Mouse (Mus musculus) stomach, embryonic 15.5 days (tissue): ENCODE results near the gene Themis. TPM values are rescaled to one million over a fixed set of nuclear protein-coding genes. Genes with fewer than 3 reads are reported as not detected.

Experiments
- ATAC-seq: fragments of 200-750 bp; cut with Nextera tagmentation; 2 replicates; pipeline ENCODE4 v1.8.0; 2017; ENCODE audit warnings: low read depth, moderate number of reproducible peaks, moderate TSS enrichment; ENCODE audit not compliant: insufficient read depth, low FRiP score
- H3K27ac ChIP-seq: fragments of 300-500 bp; sonication (generic); 2 replicates; pipeline ENCODE4 v1.5.1; 2015; ENCODE audit warnings: mild to moderate bottlenecking, inconsistent platforms
- H3K27me3 ChIP-seq: fragments of 300-500 bp; sonication (generic); replicated peaks from 2 replicates; pipeline ENCODE4 v1.6.1; 2015; ENCODE audit warnings: inconsistent platforms
- H3K36me3 ChIP-seq: fragments of 300-500 bp; sonication (generic); 2 replicates; pipeline ENCODE4 v1.6.1; 2015; ENCODE audit warnings: inconsistent platforms
- H3K4me1 ChIP-seq: fragments of 300-500 bp; sonication (generic); 2 replicates; pipeline ENCODE4 v1.6.1; 2015; ENCODE audit warnings: inconsistent platforms
- H3K4me2 ChIP-seq: fragments of 300-500 bp; sonication (generic); 2 replicates; pipeline ENCODE4 v1.6.1; 2015; ENCODE audit warnings: mild to moderate bottlenecking, inconsistent platforms
- H3K4me3 ChIP-seq: fragments of 300-500 bp; sonication (generic); replicated peaks from 2 replicates; pipeline ENCODE4 v1.5.1; 2015; ENCODE audit warnings: inconsistent platforms
- H3K9ac ChIP-seq: fragments of 300-500 bp; sonication (generic); 2 replicates; pipeline ENCODE4 v1.6.1; 2015; ENCODE audit warnings: inconsistent platforms
- H3K9me3 ChIP-seq: fragments of 300-500 bp; sonication (generic); 2 replicates; pipeline ENCODE4 v1.6.1; 2016; ENCODE audit warnings: inconsistent platforms
- WGBS: fragments of 180-500 bp; shearing (Covaris S2); methylation state at CpG from one replicate; pipeline ENCODE4 v1.1.7; 2015; 5-methylcytosine and 5-hydroxymethylcytosine counted together
- polyA plus RNA-seq: library from polyadenylated mRNA; unstranded; fragments of >200 nt; fragmentation: Nextera tagmentation; extraction: Ambion mirVana; gene quantifications from 2 replicates; pipeline ENCODE4 v1.2.1, GENCODE M21; 2015

Gene Themis
- polyA plus RNA-seq = 0.04 and 0.08 TPM in 2 replicates

DNA sequence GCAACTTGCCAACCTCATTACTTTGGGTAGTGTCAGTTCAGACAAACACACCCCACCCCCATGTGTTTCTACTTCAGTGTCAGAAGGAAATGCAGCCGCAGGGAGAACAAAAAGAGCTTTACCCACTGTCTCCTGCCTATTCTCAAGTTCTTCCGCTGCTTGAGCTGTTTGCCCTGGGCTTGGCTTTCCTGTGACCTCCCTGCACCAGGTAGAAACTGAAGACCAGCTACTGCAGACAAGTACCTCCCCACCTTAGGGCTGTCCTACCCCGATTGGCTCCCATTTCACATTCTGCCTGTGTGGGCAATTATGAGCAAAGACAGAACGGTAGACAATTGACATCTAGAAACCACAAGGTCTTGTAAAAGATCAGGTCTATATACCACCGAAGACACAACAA lies at the start of gene Themis:
TSS of gene Themis (plus strand) at position 100 of the 400 bp plus-strand sequence.
- Histone ChIP-seq H3K27ac (no peak within 1 kb of the TSS), H3K9me3 (no peaks in the 10 kb centered on the region), H3K4me1 (no peaks in the 10 kb centered on the region), H3K4me3 (no peak within 1 kb of the TSS), H3K9ac (no peak within 1 kb of the TSS), H3K4me2 (no peak within 1 kb of the TSS), H3K27me3 (no peaks in the 10 kb centered on the region), H3K36me3 (no peaks in the 10 kb centered on the region)
- WGBS = 53% methylated on average over 5 of the region's 5 CpGs
- ATAC-seq = no peak

DNA sequence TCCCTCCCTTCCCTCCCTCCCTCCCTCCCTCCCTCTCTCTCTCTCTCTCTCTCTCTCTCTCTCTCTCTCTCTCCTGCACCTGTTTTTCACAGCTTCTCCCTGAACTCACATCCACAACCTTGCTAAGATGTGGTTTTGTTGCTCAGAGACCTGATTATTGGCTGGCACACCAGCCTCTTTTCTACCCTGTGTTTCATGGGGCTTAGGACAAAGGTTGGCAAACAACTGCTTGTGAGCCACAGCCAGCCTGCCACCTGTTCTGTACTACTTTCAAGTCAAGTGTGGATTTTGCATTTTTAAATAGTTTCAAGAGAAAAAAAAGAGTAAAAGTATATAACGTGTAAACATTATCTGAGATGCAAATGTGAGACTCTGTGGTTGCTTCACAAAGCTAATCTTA lies 48.7 kb upstream of the Themis start:
- WGBS = 87% methylated on average over 1 of the region's 1 CpGs
- no peaks in the 10 kb centered on the region for H3K36me3 ChIP-seq
- no peaks in the 10 kb centered on the region for H3K27me3 ChIP-seq
- no peak overlapping the region for H3K4me2 ChIP-seq
- ATAC-seq = no peak
- H3K4me3 ChIP-seq = no peak overlapping the region
- no peak overlapping the region for H3K9ac ChIP-seq
- H3K9me3 ChIP-seq = no peaks in the 10 kb centered on the region
- no peak overlapping the region for H3K27ac ChIP-seq
- no peaks in the 10 kb centered on the region for H3K4me1 ChIP-seq

DNA sequence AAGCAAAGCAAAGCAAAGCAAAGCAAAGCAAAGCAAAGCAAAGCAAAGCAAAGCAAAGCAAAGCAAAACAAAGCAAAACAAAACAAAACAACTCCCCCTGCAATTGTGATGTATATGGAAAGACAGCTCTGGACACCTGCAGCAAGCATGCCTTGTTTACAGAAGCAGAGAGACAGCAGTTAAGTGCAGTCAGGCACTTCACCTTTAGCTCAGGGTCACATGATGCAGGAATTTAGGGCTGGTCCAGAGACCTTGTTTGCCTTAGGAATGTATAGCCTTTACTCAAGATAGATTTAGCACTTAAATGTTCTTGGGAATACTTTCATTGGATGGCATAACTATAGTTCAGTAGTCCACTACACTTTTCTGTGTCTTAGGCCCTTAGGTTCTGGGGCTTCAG lies 32.1 kb upstream of the Themis start:
- Histone ChIP-seq H3K4me3 (no peak overlapping the region), H3K9me3 (no peaks in the 10 kb centered on the region), H3K4me1 (no peaks in the 10 kb centered on the region), H3K27me3 (no peaks in the 10 kb centered on the region), H3K9ac (no peak overlapping the region), H3K36me3 (no peaks in the 10 kb centered on the region), H3K27ac (no peak overlapping the region), H3K4me2 (no peak overlapping the region)
- ATAC-seq = no peak

DNA sequence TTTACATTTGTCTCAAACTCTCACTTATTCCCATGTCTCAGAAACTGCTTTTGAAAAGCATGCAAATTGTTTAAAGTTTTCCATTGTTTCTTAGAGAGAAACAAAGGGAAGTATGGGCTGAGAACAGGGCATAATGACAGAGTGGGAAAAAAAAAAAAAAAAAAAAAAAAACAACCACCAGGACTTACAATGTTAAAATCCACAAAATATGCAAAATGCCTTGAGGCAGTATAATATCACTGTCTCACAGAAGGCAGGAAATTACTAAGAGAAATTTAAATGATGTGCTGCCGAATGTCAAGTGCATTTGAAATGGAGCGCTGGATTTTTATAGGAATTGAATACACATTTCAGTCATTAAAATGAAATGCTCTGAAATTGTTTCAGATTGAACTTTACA lies 26.3 kb upstream of the Themis start:
- no peaks in the 10 kb centered on the region for H3K4me1 ChIP-seq
- H3K27ac ChIP-seq = no peak overlapping the region
- H3K4me3 ChIP-seq = no peak overlapping the region
- H3K36me3 ChIP-seq = no peaks in the 10 kb centered on the region
- H3K4me2 ChIP-seq = no peak overlapping the region
- no peaks in the 10 kb centered on the region for H3K27me3 ChIP-seq
- H3K9ac ChIP-seq = no peak overlapping the region
- WGBS = 88% methylated on average over 2 of the region's 2 CpGs
- H3K9me3 ChIP-seq = no peaks in the 10 kb centered on the region
- no peak for ATAC-seq

DNA sequence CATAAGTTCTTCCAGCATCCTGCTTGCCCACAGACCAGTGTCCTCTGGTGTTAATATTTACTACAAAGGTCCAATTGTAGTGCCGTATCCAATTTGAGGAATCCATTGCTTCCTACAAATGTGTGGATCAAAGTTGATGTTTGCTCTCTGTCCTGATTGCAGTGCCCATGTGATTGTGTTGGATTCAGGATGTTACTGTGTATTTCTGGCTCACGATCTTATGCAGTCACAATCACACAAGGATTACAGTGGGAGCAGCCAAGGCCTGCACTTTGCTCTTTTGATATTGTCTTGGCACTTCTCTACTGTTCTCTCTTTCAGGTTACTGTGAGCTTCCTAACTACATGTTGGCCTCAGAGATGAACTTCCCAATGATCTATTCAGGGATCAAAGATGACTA lies 20.3 kb upstream of the Themis start:
- ATAC-seq = no peak
- H3K9ac ChIP-seq = no peak overlapping the region
- WGBS = 91% methylated on average over 2 of the region's 2 CpGs
- H3K36me3 ChIP-seq = no peaks in the 10 kb centered on the region
- H3K27ac ChIP-seq = no peak overlapping the region
- no peak overlapping the region for H3K4me2 ChIP-seq
- H3K4me3 ChIP-seq = no peak overlapping the region
- no peaks in the 10 kb centered on the region for H3K9me3 ChIP-seq
- no peaks in the 10 kb centered on the region for H3K4me1 ChIP-seq
- no peaks in the 10 kb centered on the region for H3K27me3 ChIP-seq

DNA sequence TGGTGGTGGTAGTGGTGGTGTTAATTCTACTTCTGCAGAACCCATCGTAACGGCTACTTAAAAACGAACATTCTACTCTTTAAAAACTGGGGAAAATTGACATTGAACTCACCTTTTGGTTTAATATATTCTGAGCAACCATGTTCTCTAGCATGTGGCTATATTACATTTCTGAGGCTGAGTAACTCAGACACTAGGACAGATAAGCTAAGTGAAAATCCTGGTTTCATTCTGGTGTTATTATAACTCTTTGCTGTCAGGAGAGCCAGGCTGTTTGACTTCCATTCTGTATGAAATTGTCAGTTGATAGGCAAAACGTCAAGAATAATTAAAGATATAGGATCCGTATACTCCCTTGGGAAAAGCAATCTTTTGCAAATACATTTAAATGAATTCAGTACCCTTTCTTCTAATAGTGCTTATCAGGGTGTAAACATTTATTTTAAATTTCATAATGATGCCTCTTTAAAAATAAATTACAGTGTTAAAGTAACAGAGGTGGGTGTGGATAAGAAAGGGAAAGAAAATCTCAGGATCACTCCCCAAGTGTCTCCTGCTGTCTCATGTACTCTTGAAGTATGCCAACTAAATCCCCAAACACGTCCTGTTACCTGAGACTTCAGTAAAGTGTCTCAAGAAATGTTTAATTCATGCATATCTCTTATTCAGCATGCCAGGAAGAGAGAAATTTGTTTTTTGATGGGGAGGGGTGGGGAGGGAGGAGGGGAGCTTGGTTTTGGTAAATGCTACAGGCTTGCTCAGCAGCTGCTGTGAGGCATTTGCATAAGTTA lies 18.9 kb upstream of the Themis start:
- Histone ChIP-seq H3K4me2 (no peak overlapping the region), H3K27me3 (no peaks in the 10 kb centered on the region), H3K9me3 (no peaks in the 10 kb centered on the region), H3K4me3 (no peak overlapping the region), H3K9ac (no peak overlapping the region), H3K36me3 (no peaks in the 10 kb centered on the region), H3K27ac (no peak overlapping the region), H3K4me1 (no peaks in the 10 kb centered on the region)
- no peak for ATAC-seq
- 74% methylated on average over 6 of the region's 6 CpGs for WGBS

DNA sequence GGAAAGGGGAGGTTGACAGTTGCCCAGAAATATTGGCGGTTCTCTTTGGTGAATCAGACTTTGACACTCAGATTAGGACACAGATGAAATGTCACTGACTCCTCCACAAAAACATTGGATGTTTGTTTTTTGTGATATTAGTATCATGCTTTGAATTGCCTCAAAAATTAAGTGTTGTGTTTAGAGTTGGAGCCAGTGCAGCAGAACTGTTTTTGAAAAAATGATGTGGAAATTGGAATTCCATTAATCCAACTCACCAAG lies 18.3 kb upstream of the Themis start:
- Histone ChIP-seq H3K9me3 (no peaks in the 10 kb centered on the region), H3K4me3 (no peak overlapping the region), H3K27ac (no peak overlapping the region), H3K9ac (no peak overlapping the region), H3K4me2 (no peak overlapping the region), H3K4me1 (no peaks in the 10 kb centered on the region), H3K27me3 (no peaks in the 10 kb centered on the region), H3K36me3 (no peaks in the 10 kb centered on the region)
- ATAC-seq = no peak
- WGBS = 58% methylated on average over 1 of the region's 1 CpGs

DNA sequence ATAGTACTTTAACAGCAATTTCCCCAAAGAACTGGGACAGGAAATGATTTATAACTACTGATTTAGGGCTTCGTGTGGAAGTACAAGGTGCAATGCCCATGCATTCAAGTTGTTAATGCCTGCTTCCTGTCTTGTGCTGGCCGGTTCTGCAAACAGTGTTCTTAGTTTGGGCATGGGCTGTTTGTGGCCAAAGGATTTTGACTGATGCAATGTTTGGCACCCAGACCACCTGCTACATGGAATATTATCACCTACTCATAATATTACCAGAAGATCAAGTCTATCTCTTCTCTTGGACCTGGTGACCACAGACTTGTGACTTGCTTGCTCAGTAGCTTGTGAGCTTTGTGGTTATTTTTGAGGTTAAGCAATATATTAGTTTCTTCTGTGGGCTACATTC lies 16.2 kb upstream of the Themis start:
- Histone ChIP-seq H3K9me3 (no peaks in the 10 kb centered on the region), H3K9ac (no peak overlapping the region), H3K27ac (no peak overlapping the region), H3K4me3 (no peak overlapping the region), H3K27me3 (no peaks in the 10 kb centered on the region), H3K4me1 (no peaks in the 10 kb centered on the region), H3K4me2 (no peak overlapping the region), H3K36me3 (no peaks in the 10 kb centered on the region)
- no peak for ATAC-seq
- 61% methylated on average over 2 of the region's 2 CpGs for WGBS

DNA sequence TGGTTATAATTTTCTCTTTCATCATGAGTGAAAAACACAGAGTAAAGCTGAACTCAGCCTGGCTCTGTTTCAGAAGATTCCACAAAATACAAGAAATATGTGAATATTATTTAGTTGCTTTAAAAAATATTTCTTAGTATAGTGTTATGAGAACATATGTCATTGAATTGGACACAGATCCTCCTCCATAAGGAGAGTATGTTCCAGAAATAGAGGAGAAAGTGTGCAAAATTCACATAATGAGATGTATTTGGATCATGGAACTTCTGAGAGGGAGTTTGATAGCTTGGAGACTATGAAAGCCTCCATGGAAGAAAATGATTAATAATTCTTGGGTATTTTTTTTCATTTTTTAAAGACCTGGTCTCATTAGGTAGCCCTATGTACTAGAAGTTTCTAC lies 13.4 kb upstream of the Themis start:
- no peak; the same call in 1 of the 2 replicates for ATAC-seq
- no peaks in the 10 kb centered on the region for H3K9me3 ChIP-seq
- no peak overlapping the region for H3K27ac ChIP-seq
- no peaks in the 10 kb centered on the region for H3K27me3 ChIP-seq
- no peak overlapping the region for H3K4me2 ChIP-seq
- no peaks in the 10 kb centered on the region for H3K4me1 ChIP-seq
- H3K4me3 ChIP-seq = no peak overlapping the region
- H3K36me3 ChIP-seq = no peaks in the 10 kb centered on the region
- no peak overlapping the region for H3K9ac ChIP-seq

DNA sequence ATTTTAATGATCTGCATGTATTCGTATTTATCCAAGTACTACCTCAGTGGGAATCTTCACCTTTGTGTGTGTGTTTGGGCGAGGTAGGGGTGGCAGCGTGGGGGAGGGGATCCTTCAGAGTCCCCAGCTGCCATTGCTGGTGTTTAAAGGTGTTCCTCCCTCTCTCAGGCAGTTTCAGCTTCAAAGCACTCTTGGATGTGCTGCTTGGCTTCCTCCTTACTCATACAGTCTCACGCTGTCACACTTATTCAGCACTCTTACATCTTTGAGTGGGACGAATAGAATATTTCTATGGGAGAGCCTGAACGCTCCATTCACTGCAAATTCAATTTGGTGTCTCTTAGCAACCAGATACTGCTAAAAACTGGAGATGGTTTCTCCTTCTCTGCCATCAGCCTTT lies 3.0 kb upstream of the Themis start:
- H3K27me3 ChIP-seq = no peaks in the 10 kb centered on the region
- no peak overlapping the region for H3K9ac ChIP-seq
- ATAC-seq = no peak
- WGBS = 67% methylated on average over 6 of the region's 6 CpGs
- H3K9me3 ChIP-seq = no peaks in the 10 kb centered on the region
- H3K27ac ChIP-seq = no peak overlapping the region
- H3K36me3 ChIP-seq = no peaks in the 10 kb centered on the region
- H3K4me3 ChIP-seq = no peak overlapping the region
- H3K4me2 ChIP-seq = no peak overlapping the region
- no peaks in the 10 kb centered on the region for H3K4me1 ChIP-seq

DNA sequence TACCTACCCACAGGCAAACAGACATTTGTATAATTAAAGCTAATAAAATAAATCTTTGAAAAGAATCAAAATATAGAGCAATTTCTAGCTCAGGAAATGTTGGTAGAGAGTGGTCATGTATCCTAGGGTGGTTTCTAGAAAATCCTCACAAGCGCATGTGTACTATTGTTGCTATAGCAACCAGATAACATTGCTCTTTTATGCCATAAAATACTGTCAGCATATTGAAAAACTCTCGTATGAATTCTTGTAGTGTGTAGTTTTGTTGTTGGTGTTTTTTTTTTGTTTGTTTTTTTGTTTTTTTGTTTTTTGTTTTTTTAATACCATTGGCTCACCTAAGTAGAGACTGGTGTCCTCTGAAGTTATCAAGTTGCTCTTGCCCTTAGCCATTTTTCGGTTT lies 5.8 kb downstream of the Themis start:
- Histone ChIP-seq H3K9me3 (no peaks in the 10 kb centered on the region), H3K4me1 (no peaks in the 10 kb centered on the region), H3K27me3 (no peaks in the 10 kb centered on the region), H3K27ac (no peak overlapping the region), H3K36me3 (no peaks in the 10 kb centered on the region), H3K4me2 (no peak overlapping the region), H3K4me3 (no peak overlapping the region), H3K9ac (no peak overlapping the region)
- ATAC-seq = no peak
- WGBS = 80% methylated on average over 3 of the region's 3 CpGs

DNA sequence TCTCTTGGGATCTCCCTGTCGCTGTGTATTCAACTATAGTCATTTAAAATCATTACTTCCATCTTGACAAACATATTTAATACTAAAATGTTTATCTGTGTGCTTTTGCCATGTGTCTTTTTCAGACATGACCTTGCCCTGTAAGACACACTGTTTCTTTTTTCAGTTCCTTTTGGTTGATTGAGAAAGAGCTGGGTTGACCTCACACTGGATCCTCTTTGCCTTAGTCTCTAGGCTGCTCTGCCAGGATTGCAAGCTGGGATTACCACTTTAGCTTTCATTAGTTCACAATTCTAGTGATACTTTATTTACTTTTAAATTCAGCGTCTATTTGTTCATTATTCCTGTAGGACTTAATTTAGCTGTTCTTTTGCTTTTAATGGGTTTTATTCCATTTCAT lies 7.2 kb downstream of the Themis start:
- Histone ChIP-seq H3K27me3 (no peaks in the 10 kb centered on the region), H3K36me3 (no peaks in the 10 kb centered on the region), H3K27ac (no peak overlapping the region), H3K9me3 (no peaks in the 10 kb centered on the region), H3K4me3 (no peak overlapping the region), H3K4me1 (no peaks in the 10 kb centered on the region), H3K4me2 (no peak overlapping the region), H3K9ac (no peak overlapping the region)
- no peak for ATAC-seq
- WGBS = 90% methylated on average over 2 of the region's 2 CpGs

DNA sequence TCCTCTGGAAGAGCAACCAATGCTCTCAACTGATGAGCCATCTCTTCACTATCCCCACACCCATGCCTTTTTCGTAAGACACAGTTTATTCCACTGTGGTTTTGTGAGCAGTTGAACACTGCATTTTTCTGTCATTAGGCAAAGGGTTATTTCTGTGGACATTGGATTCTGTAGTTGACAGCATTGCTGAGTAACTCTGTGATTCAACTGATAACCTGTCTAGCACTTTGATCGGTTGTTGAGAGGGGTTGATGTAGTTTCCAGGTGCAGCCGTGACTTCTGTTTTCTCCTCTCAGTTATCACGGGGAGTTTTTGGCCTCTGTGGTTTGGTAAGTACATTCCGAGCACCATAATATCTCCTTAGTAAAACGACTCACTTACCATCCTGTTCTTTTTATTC lies 26.8 kb downstream of the Themis start:
- Histone ChIP-seq H3K4me1 (no peaks in the 10 kb centered on the region), H3K4me3 (no peak overlapping the region), H3K4me2 (no peak overlapping the region), H3K36me3 (no peaks in the 10 kb centered on the region), H3K9me3 (no peaks in the 10 kb centered on the region), H3K9ac (no peak overlapping the region), H3K27me3 (no peaks in the 10 kb centered on the region), H3K27ac (no peak overlapping the region)
- 72% methylated on average over 6 of the region's 6 CpGs for WGBS
- ATAC-seq = no peak
